Mouse (Mus musculus) cerebellum, adult 9-11 months (tissue): ENCODE results near the gene Slc25a3.

ENCODE experiments used
- DNase-seq: peaks from one replicate; pipeline ENCODE4 v3.0.0; 2022

Slc25a3 gene

GRCm38 (mm10) chr10:91141564-91141963, 17.7 kb upstream of the Slc25a3 start:
- DNase-seq, result no peak

GRCm38 (mm10) chr10:91139148-91139766, 15.4 kb upstream of the Slc25a3 start:
- DNase-seq, result no peak

- DNase-seq, result no peak
Observed at GRCm38 (mm10) chr10:91138317-91138716, 14.5 kb upstream of the Slc25a3 start.

- DNase-seq, result no peak
Observed at GRCm38 (mm10) chr10:91137400-91137799, 13.5 kb upstream of the Slc25a3 start.

- no peak for DNase-seq
Observed at GRCm38 (mm10) chr10:91135302-91135972, 11.6 kb upstream of the Slc25a3 start.

GRCm38 (mm10) chr10:91131565-91131964, 7.7 kb upstream of the Slc25a3 start:
- DNase-seq, result no peak

- DNase-seq, result no peak
Observed at GRCm38 (mm10) chr10:91130792-91131191, 6.9 kb upstream of the Slc25a3 start.

- DNase-seq, result no peak
Observed at GRCm38 (mm10) chr10:91128551-91129160, 4.8 kb upstream of the Slc25a3 start.

GRCm38 (mm10) chr10:91127395-91127794, 3.5 kb upstream of the Slc25a3 start:
- DNase-seq, result no peak

GRCm38 (mm10) chr10:91126618-91127355, 2.9 kb upstream of the Slc25a3 start:
- DNase-seq, result no peak

- no peak for DNase-seq
Observed at GRCm38 (mm10) chr10:91123281-91123827, 505 bp downstream of the Slc25a3 start.

GRCm38 (mm10) chr10:91122646-91123045, 1.2 kb downstream of the Slc25a3 start:
- DNase-seq, result no peak

GRCm38 (mm10) chr10:91116958-91117357, 6.9 kb downstream of the Slc25a3 start:
- DNase-seq, result no peak

GRCm38 (mm10) chr10:91109841-91110240, 14.0 kb downstream of the Slc25a3 start:
- no peak for DNase-seq

GRCm38 (mm10) chr10:91105981-91106380, 17.9 kb downstream of the Slc25a3 start:
- DNase-seq, result no peak

- no peak for DNase-seq
Observed at GRCm38 (mm10) chr10:91102799-91103590, 20.9 kb downstream of the Slc25a3 start.

- DNase-seq, result no peak
Observed at GRCm38 (mm10) chr10:91101936-91102335, 21.9 kb downstream of the Slc25a3 start.

GRCm38 (mm10) chr10:91100101-91100500, 23.8 kb downstream of the Slc25a3 start:
- no peak for DNase-seq

GRCm38 (mm10) chr10:91098056-91098455, 25.8 kb downstream of the Slc25a3 start:
- DNase-seq, result no peak

- no peak for DNase-seq
Observed at GRCm38 (mm10) chr10:91094251-91095104, 29.4 kb downstream of the Slc25a3 start.

- DNase-seq, result no peak
Observed at GRCm38 (mm10) chr10:91092812-91093211, 31.0 kb downstream of the Slc25a3 start.
